Mouse (Mus musculus): ENCODE measurements around the gene Tectb.

- no peak for TF ChIP-seq EP300 (IDR thresholded peaks at IDR 0.05; ENCODE audit: low read depth)
- TF ChIP-seq CTCF (IDR thresholded peaks at IDR 0.05; ENCODE audit: low read depth), result no peak
Measured at GRCm38 (mm10) chr19:55207746-55208538, 27.4 kb downstream of the Tectb start.

Measured in liver, embryonic 14.5 days (tissue).